ENCODE assay signal across 8 mouse cellular contexts in genomic region chr4:107803351-107804106, GRCm38 (mm10). TPM values are rescaled to one million over a fixed set of nuclear protein-coding genes. Genes with fewer than 3 reads are reported as not detected.
A peak's percentile ranks its signal among the peaks of the same experiment; 100 is the strongest.
DNase-seq lines count a peak whose midpoint lies in the region; ATAC-seq lines count a peak whose summit lies in the region.

No protein-coding gene starts in this region.

- H3K9ac ChIP-seq in forebrain, embryonic 15.5 days (replicated peaks) = peak overlapping the region; percentile 96

- WGBS in forebrain, embryonic 15.5 days = under 1% methylated on average over 44 of the region's 46 CpGs

- H3K9me3 ChIP-seq in forebrain, embryonic 15.5 days = no peaks in the 10 kb centered on the region

- peak overlapping the region; percentile 100 for H3K27ac ChIP-seq in forebrain, embryonic 15.5 days (replicated peaks)

- peak; percentile 92 for DNase-seq in MEL-GATA-1-ER (ENCODE audit: extremely low read depth, low read depth)
- DNase-seq in cerebellum, adult 18-20 months = peak; percentile 76 to 81
- DNase-seq in layer of hippocampus, postnatal 10 days (ENCODE audit: low spot score in 2 of 2) = peak; percentile 66 to 77
- DNase-seq in lung, postnatal 14 days = peak; percentile 64
- DNase-seq in ovary, postnatal 14 days (ENCODE audit: low spot score) = peak; percentile 45
- DNase-seq in thymus, postnatal 10 days (ENCODE audit: low spot score in 2 of 2) = peak; percentile 65 to 69

- H3K4me3 ChIP-seq in forebrain, embryonic 15.5 days = peak overlapping the region; percentile 92

- peak overlapping the region; percentile 93 for H3K4me2 ChIP-seq in forebrain, embryonic 15.5 days (replicated peaks)

- H3K27me3 ChIP-seq in forebrain, embryonic 15.5 days = no peaks in the 10 kb centered on the region

- H3K4me1 ChIP-seq in forebrain, embryonic 15.5 days = peaks cover 61% of the 10 kb centered on the region

- ATAC-seq in forebrain, embryonic 15.5 days (replicated peaks) = peak; percentile 67
- ATAC-seq in hematopoietic stem cell, adult 5-6 weeks (replicated peaks in 1 of 2; ENCODE audit: insufficient read depth in 1 of 2, low FRiP score in 2 of 2, low TSS enrichment in 1 of 2, low read depth in 1 of 2, poor library complexity in 2 of 2, severe bottlenecking in 2 of 2) = peak; percentile 84 to 85

- H3K36me3 ChIP-seq in forebrain, embryonic 15.5 days = peaks cover 21% of the 10 kb centered on the region

RNA-seq across cellular contexts. Expression of gene Lrp8, which starts 1.5 kb away (rescaled TPM):
- 86.3 and 93.7 TPM in 2 replicates for polyA plus RNA-seq in forebrain, embryonic 15.5 days (2015; fragmentation: Nextera tagmentation; extraction: Ambion mirVana)
- 8.1 and 11.5 TPM in 2 replicates for total RNA-seq in hematopoietic stem cell, adult 5-6 weeks (2017)
- total RNA-seq in layer of hippocampus, postnatal 10 days (2021) = 100 to 1,000 TPM; 171 TPM

Comparison
In these comparisons a context has a peak if more than half of its experiments do, and no peak if none do; other contexts are left out.
1. Peak in every context shown above with its lines: DNase-seq, ATAC-seq, H3K4me3 ChIP-seq and H3K27ac ChIP-seq.
2. RNA of gene Lrp8, which starts 1.5 kb away (total RNA-seq): 171 TPM in layer of hippocampus, postnatal 10 days; 8.1 to 11.5 TPM in hematopoietic stem cell, adult 5-6 weeks; every median in the first group is over 10 times any median in the second.